In genomic region chr17:72947111-72947859, GRCm38 (mm10) we compare ENCODE assay signal across 12 mouse cellular contexts. TPM values are rescaled to one million over a fixed set of nuclear protein-coding genes. Genes with fewer than 3 reads are reported as not detected.
A peak's percentile ranks its signal among the peaks of the same experiment; 100 is the strongest.
DNase-seq lines count a peak whose midpoint lies in the region; ATAC-seq and TF ChIP-seq lines count a peak whose summit lies in the region.
"Had no signal": no experiment of that assay in that cellular context is flagged by ENCODE, and none has a peak within 500 bp of the region (broad histone marks: within the 10 kb centered on the region; RNA-seq: fewer than 3 reads in every experiment).

No protein-coding gene starts in this region.

- no peaks in the 10 kb centered on the region; the same call in 1 of the 2 replicates for H3K36me3 ChIP-seq in heart, adult 2 months (ENCODE audit: control insufficient read depth, insufficient read depth, low read length)
- peaks cover 3% of the 10 kb centered on the region; the same call in 1 of the 2 replicates for H3K36me3 ChIP-seq in kidney, embryonic 14.5 days (ENCODE audit: control insufficient read depth, insufficient read depth, low read length)
- H3K36me3 ChIP-seq in forebrain, embryonic 14.5 days (ENCODE audit: control insufficient read depth, insufficient read depth, low read length) = 0 out of 2 replicates have a peak, but pooled peaks cover 2% of the 10 kb centered on the region

- H3K27ac ChIP-seq in heart, adult 2 months = no peak overlapping the region
- no peak overlapping the region for H3K27ac ChIP-seq in kidney, embryonic 14.5 days (ENCODE audit: low read depth, low read length)
- H3K27ac ChIP-seq in forebrain, embryonic 14.5 days (ENCODE audit: low read depth, low read length) = no peak overlapping the region
- H3K27ac ChIP-seq: hindbrain, embryonic 14.5 days; limb, embryonic 13.5 days; neural tube, embryonic 15.5 days had no signal

- H3K9ac ChIP-seq in heart, adult 2 months (ENCODE audit: low read depth, low read length) = no peak overlapping the region
- no peak overlapping the region for H3K9ac ChIP-seq in kidney, embryonic 14.5 days (ENCODE audit: low read depth, low read length)
- no peak overlapping the region for H3K9ac ChIP-seq in forebrain, embryonic 14.5 days (ENCODE audit: low read length)
- H3K9ac ChIP-seq: hindbrain, embryonic 14.5 days; limb, embryonic 13.5 days; neural tube, embryonic 15.5 days had no signal

- peaks cover 2% of the 10 kb centered on the region; the same call in 1 of the 2 replicates for H3K4me1 ChIP-seq in heart, adult 2 months (ENCODE audit: control insufficient read depth, insufficient read depth, low read length)
- H3K4me1 ChIP-seq in kidney, embryonic 14.5 days (ENCODE audit: control insufficient read depth, insufficient read depth, low read length) = peaks cover 5% of the 10 kb centered on the region; the same call in 1 of the 2 replicates
- no peaks in the 10 kb centered on the region for H3K4me1 ChIP-seq in forebrain, embryonic 14.5 days (ENCODE audit: control insufficient read depth, insufficient read depth, low read length)

- TF ChIP-seq EP300 in heart, adult 2 months (IDR thresholded peaks at IDR 0.05; ENCODE audit: insufficient read depth, low read depth, low read length) = no peak

- H3K27me3 ChIP-seq in heart, adult 2 months (ENCODE audit: control insufficient read depth, insufficient read depth, low read length) = no peaks in the 10 kb centered on the region
- no peaks in the 10 kb centered on the region for H3K27me3 ChIP-seq in kidney, embryonic 14.5 days (ENCODE audit: control insufficient read depth, insufficient read depth, low read length)
- no peaks in the 10 kb centered on the region for H3K27me3 ChIP-seq in forebrain, embryonic 14.5 days (replicated peaks; ENCODE audit: control insufficient read depth, insufficient read depth, low read length)
- H3K27me3 ChIP-seq: limb, embryonic 13.5 days; neural tube, embryonic 15.5 days had no signal

- no peaks in the 10 kb centered on the region for H3K79me2 ChIP-seq in heart, adult 2 months (replicated peaks; ENCODE audit: control insufficient read depth, insufficient read depth, low read length)

- 59% methylated on average over 6 of the region's 6 CpGs for WGBS in heart, adult 2 months
- WGBS in kidney, embryonic 14.5 days = 63% methylated on average over 6 of the region's 6 CpGs
- 86% methylated on average over 6 of the region's 6 CpGs for WGBS in forebrain, embryonic 14.5 days

- no peak overlapping the region for H3K4me2 ChIP-seq in kidney, embryonic 14.5 days (replicated peaks; ENCODE audit: low read depth, low read length)
- H3K4me2 ChIP-seq in forebrain, embryonic 14.5 days (ENCODE audit: low read length) = no peak overlapping the region
- H3K4me2 ChIP-seq: hindbrain, embryonic 14.5 days; limb, embryonic 13.5 days; neural tube, embryonic 15.5 days had no signal

- no peak overlapping the region for H3K4me3 ChIP-seq in heart, adult 2 months
- H3K4me3 ChIP-seq in kidney, embryonic 14.5 days (ENCODE audit: low read length) = no peak overlapping the region
- H3K4me3 ChIP-seq in forebrain, embryonic 14.5 days (ENCODE audit: low read depth, low read length) = no peak overlapping the region
- H3K4me3 ChIP-seq: limb, embryonic 13.5 days; neural tube, embryonic 15.5 days had no signal

- no peak for ATAC-seq in kidney, embryonic 14.5 days (ENCODE audit: low FRiP score, low TSS enrichment)
- peak; percentile 49 for ATAC-seq in granulocyte monocyte progenitor cell, adult 5-6 weeks (replicated peaks; ENCODE audit: poor library complexity, severe bottlenecking)
- ATAC-seq in forebrain, embryonic 14.5 days = no peak

- no peak for TF ChIP-seq POLR2A in heart, adult 2 months (IDR thresholded peaks at IDR 0.05; ENCODE audit: insufficient read depth, low read depth, low read length)

- peak; percentile 75 for DNase-seq in heart, adult 11 months
- no peak for DNase-seq in heart, adult 2 months
- DNase-seq in kidney, adult 9 months = peak; percentile 43
- DNase-seq in 3T3-L1 (ENCODE audit: low read depth, low spot score) = peak; percentile 60
- no peak for DNase-seq in gastrocnemius, adult 18-20 months (ENCODE audit: low spot score)
- no peak for DNase-seq in forebrain, embryonic 14.5 days (ENCODE audit: low spot score)
- DNase-seq: cerebellum, adult 9-11 months had no signal

- TF ChIP-seq CTCF in heart, adult 2 months (IDR thresholded peaks at IDR 0.05) = no peak

- intact Hi-C loops in heart, adult 2 months (cut with DNase I) = no loop called here

- H3K9me3 ChIP-seq in kidney, embryonic 14.5 days (ENCODE audit: control insufficient read depth, low read length) = peaks cover 3% of the 10 kb centered on the region; the same call in 1 of the 2 replicates
- H3K9me3 ChIP-seq in forebrain, embryonic 14.5 days (replicated peaks; ENCODE audit: control insufficient read depth, low read length) = no peaks in the 10 kb centered on the region; the same call in 1 of the 2 replicates
- H3K9me3 ChIP-seq: neural tube, embryonic 15.5 days had no signal

RNA-seq across cellular contexts. Expression of gene Lbh, which starts 29.2 kb away (rescaled TPM):
- 100 to 1,000 TPM; 354 to 451 TPM for total RNA-seq in heart, adult 2 months (2021)
- 522 and 708 TPM in 2 replicates for polyA plus RNA-seq in heart, adult 2 months (2012; rRNA removed)
- 10.5 and 14.2 TPM in 2 replicates for polyA plus RNA-seq in kidney, embryonic 14.5 days (2014; fragmentation: Nextera tagmentation; extraction: Ambion mirVana)
- 21.9 and 23.5 TPM in 2 replicates for total RNA-seq in granulocyte monocyte progenitor cell, adult 5-6 weeks (2014; fragmentation: Nextera tagmentation)
- total RNA-seq in granulocyte monocyte progenitor cell, adult 5-6 weeks (2017) = 20.9 and 21.8 TPM in 2 replicates
- total RNA-seq in gastrocnemius, adult 18-20 months (2021) = 1 to 10 TPM; 4.2 to 8.4 TPM
- 8.1 and 8.7 TPM in 2 replicates for polyA plus RNA-seq in forebrain, embryonic 14.5 days (2014; fragmentation: Nextera tagmentation; extraction: Ambion mirVana)

Comparison
In these comparisons a context has a peak if more than half of its experiments do, and no peak if none do; other contexts are left out.
1. DNase-seq: peak in heart, adult 11 months (single experiment), kidney, adult 9 months (single experiment) and 3T3-L1 (single experiment); none in heart, adult 2 months (0 of 2), gastrocnemius, adult 18-20 months (single experiment) and forebrain, embryonic 14.5 days (single experiment).
2. RNA of gene Lbh, which starts 29.2 kb away (total RNA-seq): 354 to 451 TPM in heart, adult 2 months; 20.9 to 23.5 TPM in granulocyte monocyte progenitor cell, adult 5-6 weeks and 4.2 to 8.4 TPM in gastrocnemius, adult 18-20 months; every median in the first group is over 10 times any median in the second.